Mouse (Mus musculus) stomach, embryonic 16.5 days (tissue): ENCODE data around the gene Gadd45a. TPM values are rescaled to one million over a fixed set of nuclear protein-coding genes. Genes with fewer than 3 reads are reported as not detected.
"Not testable (repeated sequence)": the region's sequence is repeated elsewhere in the genome, so short reads cannot be mapped to it uniquely, and the experiment has no call there.

ENCODE experiments used
- ATAC-seq: fragments of 200-750 bp; cut with Nextera tagmentation; 2 replicates; pipeline ENCODE4 v1.8.0; 2017; ENCODE audit warnings: moderate number of reproducible peaks, moderate TSS enrichment; ENCODE audit not compliant: insufficient read depth, low FRiP score
- H3K27ac ChIP-seq: fragments of 300-500 bp; sonication (generic); 2 replicates; pipeline ENCODE4 v1.5.1; 2014; ENCODE audit warnings: low read length
- H3K27me3 ChIP-seq: fragments of 300-500 bp; sonication (generic); 2 replicates; pipeline ENCODE4 v1.6.1; 2014; ENCODE audit warnings: low read length, control low read depth, mixed read lengths; ENCODE audit not compliant: control insufficient read depth, insufficient read depth
- H3K36me3 ChIP-seq: fragments of 300-500 bp; sonication (generic); 2 replicates; pipeline ENCODE4 v1.6.1; 2014; ENCODE audit warnings: low read length; ENCODE audit not compliant: control insufficient read depth, insufficient read depth
- H3K4me1 ChIP-seq: fragments of 300-500 bp; sonication (generic); 2 replicates; pipeline ENCODE4 v1.6.1; 2014; ENCODE audit warnings: low read length, control low read depth, mixed read lengths; ENCODE audit not compliant: control insufficient read depth, insufficient read depth
- H3K4me2 ChIP-seq: fragments of 300-500 bp; sonication (generic); 2 replicates; pipeline ENCODE4 v1.6.1; 2014; ENCODE audit warnings: low read depth, low read length, mixed read lengths
- H3K4me3 ChIP-seq: fragments of 300-500 bp; sonication (generic); replicated peaks from 2 replicates; pipeline ENCODE4 v1.5.1; 2014; ENCODE audit warnings: mild to moderate bottlenecking, low read length
- H3K9ac ChIP-seq: fragments of 300-500 bp; sonication (generic); 2 replicates; pipeline ENCODE4 v1.6.1; 2014; ENCODE audit warnings: low read length
- H3K9me3 ChIP-seq: fragments of 300-500 bp; sonication (generic); replicated peaks from 2 replicates; pipeline ENCODE4 v1.6.1; 2016; ENCODE audit warnings: low read length, control low read depth; ENCODE audit not compliant: control insufficient read depth
- WGBS: fragments of 180-500 bp; shearing (Covaris S2); extraction: QIAGEN DNeasy Blood & Tissue Kit; methylation state at CpG from one replicate; pipeline ENCODE4 v1.1.7; 2014; 5-methylcytosine and 5-hydroxymethylcytosine counted together
- polyA plus RNA-seq: library from polyadenylated mRNA; unstranded; fragments of >200 nt; fragmentation: Nextera tagmentation; extraction: Ambion mirVana; gene quantifications from 2 replicates; pipeline ENCODE4 v1.2.1, GENCODE M21; 2015

The Gadd45a gene
- polyA plus RNA-seq, 1 experiment from 2014 or later = 18.1 TPM

GRCm38 (mm10) chr6:67038964-67039363, 1.7 kb upstream of the Gadd45a start:
- Histone ChIP-seq H3K36me3 (no peaks in the 10 kb centered on the region), H3K4me1 (peaks cover 20% of the 10 kb centered on the region), H3K9me3 (no peaks in the 10 kb centered on the region), H3K4me3 (no peak overlapping the region), H3K27me3 (no peaks in the 10 kb centered on the region), H3K4me2 (no peak overlapping the region), H3K9ac (no peak overlapping the region), H3K27ac (no peak overlapping the region)
- no peak for ATAC-seq
- WGBS = 91% methylated on average over 2 of the region's 3 CpGs

- Histone ChIP-seq H3K9me3 (no peaks in the 10 kb centered on the region), H3K36me3 (no peaks in the 10 kb centered on the region), H3K27ac (peak overlapping the region; percentile 93), H3K27me3 (no peaks in the 10 kb centered on the region), H3K4me2 (peak overlapping the region; percentile 77), H3K4me3 (peak overlapping the region; percentile 92), H3K9ac (peak overlapping the region; percentile 84), H3K4me1 (peaks cover 20% of the 10 kb centered on the region)
- under 1% methylated on average over 29 of the region's 29 CpGs for WGBS
- ATAC-seq = peak; percentile 82
Observed at GRCm38 (mm10) chr6:67036356-67036811, 873 bp downstream of the Gadd45a start.

- Histone ChIP-seq H3K9me3 (no peaks in the 10 kb centered on the region), H3K27ac (peak overlapping the region; percentile 93), H3K4me3 (peak overlapping the region; percentile 92), H3K27me3 (no peaks in the 10 kb centered on the region), H3K9ac (peak overlapping the region; percentile 84), H3K36me3 (no peaks in the 10 kb centered on the region), H3K4me1 (peaks cover 20% of the 10 kb centered on the region), H3K4me2 (peak overlapping the region; percentile 77)
- WGBS = 15% methylated on average over 19 of the region's 19 CpGs
- no peak for ATAC-seq
Observed at GRCm38 (mm10) chr6:67035388-67036299, 1.6 kb downstream of the Gadd45a start.

- 57% methylated on average over 7 of the region's 7 CpGs for WGBS
- no peak overlapping the region for H3K4me2 ChIP-seq
- H3K9ac ChIP-seq = no peak overlapping the region; the same call in 1 of the 2 replicates
Observed at GRCm38 (mm10) chr6:67034331-67035130, 2.7 kb downstream of the Gadd45a start.

GRCm38 (mm10) chr6:67033604-67034003, 3.7 kb downstream of the Gadd45a start:
- H3K4me3 ChIP-seq = no peak overlapping the region
- H3K27ac ChIP-seq = no peak overlapping the region
- H3K9ac ChIP-seq = no peak overlapping the region
- H3K27me3 ChIP-seq = no peaks in the 10 kb centered on the region
- no peaks in the 10 kb centered on the region for H3K9me3 ChIP-seq
- H3K36me3 ChIP-seq = no peaks in the 10 kb centered on the region
- H3K4me2 ChIP-seq = no peak overlapping the region
- WGBS = 66% methylated on average over 4 of the region's 4 CpGs
- no peak for ATAC-seq
- peaks cover 20% of the 10 kb centered on the region for H3K4me1 ChIP-seq

More at GRCm38 (mm10) chr6:67034331-67035130, 2.7 kb downstream of the Gadd45a start:
- H3K27me3 ChIP-seq = no peaks in the 10 kb centered on the region
- H3K4me3 ChIP-seq = 0 out of 2 replicates have a peak overlapping the region, but pooled peaks have one; percentile 2
- no peak for ATAC-seq
- H3K9me3 ChIP-seq = no peaks in the 10 kb centered on the region
- peaks cover 20% of the 10 kb centered on the region for H3K4me1 ChIP-seq
- H3K27ac ChIP-seq = 0 out of 2 replicates have a peak overlapping the region, but pooled peaks have one; percentile 6
- no peaks in the 10 kb centered on the region for H3K36me3 ChIP-seq

- H3K27ac ChIP-seq, H3K9me3 ChIP-seq, ATAC-seq, H3K4me3 ChIP-seq, H3K4me2 ChIP-seq, H3K36me3 ChIP-seq, H3K27me3 ChIP-seq, H3K9ac ChIP-seq: not testable (repeated sequence)
- peaks cover 20% of the 10 kb centered on the region for H3K4me1 ChIP-seq
- WGBS = 94% methylated on average over 4 of the region's 4 CpGs
Observed at GRCm38 (mm10) chr6:67032972-67033371, 4.3 kb downstream of the Gadd45a start.

- H3K4me1 ChIP-seq = peaks cover 16% of the 10 kb centered on the region
- ATAC-seq, H3K9me3 ChIP-seq, H3K4me2 ChIP-seq, H3K4me3 ChIP-seq, H3K27ac ChIP-seq, H3K9ac ChIP-seq, H3K36me3 ChIP-seq, H3K27me3 ChIP-seq: not testable (repeated sequence)
Observed at GRCm38 (mm10) chr6:67032551-67032950, 4.7 kb downstream of the Gadd45a start.

GRCm38 (mm10) chr6:67030846-67031245, 6.4 kb downstream of the Gadd45a start:
- no peak for ATAC-seq
- WGBS = 73% methylated on average over 5 of the region's 5 CpGs

GRCm38 (mm10) chr6:67030416-67030815, 6.8 kb downstream of the Gadd45a start:
- H3K36me3 ChIP-seq = no peaks in the 10 kb centered on the region
- no peak overlapping the region for H3K9ac ChIP-seq
- H3K4me2 ChIP-seq = no peak overlapping the region
- no peaks in the 10 kb centered on the region for H3K9me3 ChIP-seq
- H3K27me3 ChIP-seq = no peaks in the 10 kb centered on the region
- 38% methylated on average over 2 of the region's 2 CpGs for WGBS
- ATAC-seq = no peak
- H3K27ac ChIP-seq = no peak overlapping the region
- no peak overlapping the region for H3K4me3 ChIP-seq
- peaks cover 7% of the 10 kb centered on the region for H3K4me1 ChIP-seq

More at GRCm38 (mm10) chr6:67030846-67031245, 6.4 kb downstream of the Gadd45a start:
- H3K4me2 ChIP-seq = no peak overlapping the region
- no peaks in the 10 kb centered on the region for H3K36me3 ChIP-seq
- no peak overlapping the region for H3K9ac ChIP-seq
- H3K27me3 ChIP-seq = no peaks in the 10 kb centered on the region
- no peaks in the 10 kb centered on the region for H3K9me3 ChIP-seq
- peaks cover 11% of the 10 kb centered on the region for H3K4me1 ChIP-seq
- H3K4me3 ChIP-seq = no peak overlapping the region
- no peak overlapping the region for H3K27ac ChIP-seq
